Mouse (Mus musculus) limb, embryonic 11.5 days (tissue): ENCODE results near the gene Specc1. TPM values are rescaled to one million over a fixed set of nuclear protein-coding genes. Genes with fewer than 3 reads are reported as not detected.

ENCODE experiments used
- ATAC-seq: fragments of 200-750 bp; cut with Nextera tagmentation; 2 replicates; pipeline ENCODE4 v1.8.0; 2017; ENCODE audit warnings: low read depth; ENCODE audit not compliant: insufficient number of reproducible peaks, low FRiP score, low TSS enrichment
- DNase-seq: peaks from one replicate; pipeline ENCODE4 v3.0.0-alpha.2; 2015; ENCODE audit warnings: low spot score
- H3K27ac ChIP-seq: fragments of 300-500 bp; sonication (generic); replicated peaks from 2 replicates; pipeline ENCODE4 v1.5.1; 2014; ENCODE audit warnings: low read depth, mild to moderate bottlenecking, low read length
- H3K27me3 ChIP-seq: fragments of 300-500 bp; sonication (generic); 2 replicates; pipeline ENCODE4 v1.6.1; 2014; ENCODE audit warnings: mild to moderate bottlenecking, low read length, mixed read lengths; ENCODE audit not compliant: control insufficient read depth, insufficient read depth
- H3K36me3 ChIP-seq: fragments of 300-500 bp; sonication (generic); 2 replicates; pipeline ENCODE4 v1.6.1; 2014; ENCODE audit warnings: mild to moderate bottlenecking, low read length, moderate library complexity, mixed read lengths; ENCODE audit not compliant: control insufficient read depth, insufficient read depth
- H3K4me1 ChIP-seq: fragments of 300-500 bp; sonication (generic); 2 replicates; pipeline ENCODE4 v1.6.1; 2014; ENCODE audit warnings: low read length, mixed read lengths; ENCODE audit not compliant: control insufficient read depth, insufficient read depth
- H3K4me2 ChIP-seq: fragments of 300-500 bp; sonication (generic); 2 replicates; pipeline ENCODE4 v1.6.1; 2014; ENCODE audit warnings: low read depth, mild to moderate bottlenecking, moderate library complexity; ENCODE audit not compliant: severe bottlenecking
- H3K4me3 ChIP-seq: fragments of 300-500 bp; sonication (generic); 2 replicates; pipeline ENCODE4 v1.5.1; 2014; ENCODE audit warnings: low read depth, low read length
- H3K9ac ChIP-seq: fragments of 300-500 bp; sonication (generic); 2 replicates; pipeline ENCODE4 v1.6.1; 2014; ENCODE audit warnings: mild to moderate bottlenecking, low read length
- H3K9me3 ChIP-seq: fragments of 300-500 bp; sonication (generic); 2 replicates; pipeline ENCODE4 v1.6.1; 2016; ENCODE audit warnings: low read length; ENCODE audit not compliant: control insufficient read depth
- WGBS: fragments of 180-500 bp; shearing (Covaris S2); extraction: QIAGEN DNeasy Blood & Tissue Kit; methylation state at CpG from one replicate; pipeline ENCODE4 v1.1.7; 2014; 5-methylcytosine and 5-hydroxymethylcytosine counted together
- polyA plus RNA-seq: library from polyadenylated mRNA; unstranded; fragments of >200 nt; fragmentation: Nextera tagmentation; extraction: Ambion mirVana; gene quantifications from 2 replicates; pipeline ENCODE4 v1.2.1, GENCODE M21; 2014

Gene Specc1
- polyA plus RNA-seq, 1 experiment from 2014 or later = 17.8 TPM

DNA sequence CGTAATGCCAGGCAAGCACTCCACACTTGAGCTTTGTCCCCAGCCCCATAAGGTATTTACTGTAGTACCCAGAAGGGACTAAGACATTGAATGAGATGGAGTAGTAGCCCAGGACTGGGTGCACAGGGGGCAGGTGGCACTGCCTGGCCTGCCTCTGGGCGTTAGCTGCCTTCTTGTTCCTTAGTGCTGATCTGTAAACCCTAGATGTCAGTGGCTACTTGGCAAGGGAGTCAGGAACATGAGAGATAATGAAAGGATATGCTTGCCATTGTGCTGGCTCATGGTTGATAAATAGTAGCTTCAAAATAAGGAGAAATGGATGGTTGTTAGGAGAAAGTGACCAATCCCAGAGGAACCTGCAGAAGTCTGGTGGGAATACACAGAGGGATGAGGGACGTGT, 65.5 kb downstream of the Specc1 start:
- H3K4me1 ChIP-seq = no peaks in the 10 kb centered on the region
- no peaks in the 10 kb centered on the region for H3K36me3 ChIP-seq
- no peak overlapping the region for H3K9ac ChIP-seq

DNA sequence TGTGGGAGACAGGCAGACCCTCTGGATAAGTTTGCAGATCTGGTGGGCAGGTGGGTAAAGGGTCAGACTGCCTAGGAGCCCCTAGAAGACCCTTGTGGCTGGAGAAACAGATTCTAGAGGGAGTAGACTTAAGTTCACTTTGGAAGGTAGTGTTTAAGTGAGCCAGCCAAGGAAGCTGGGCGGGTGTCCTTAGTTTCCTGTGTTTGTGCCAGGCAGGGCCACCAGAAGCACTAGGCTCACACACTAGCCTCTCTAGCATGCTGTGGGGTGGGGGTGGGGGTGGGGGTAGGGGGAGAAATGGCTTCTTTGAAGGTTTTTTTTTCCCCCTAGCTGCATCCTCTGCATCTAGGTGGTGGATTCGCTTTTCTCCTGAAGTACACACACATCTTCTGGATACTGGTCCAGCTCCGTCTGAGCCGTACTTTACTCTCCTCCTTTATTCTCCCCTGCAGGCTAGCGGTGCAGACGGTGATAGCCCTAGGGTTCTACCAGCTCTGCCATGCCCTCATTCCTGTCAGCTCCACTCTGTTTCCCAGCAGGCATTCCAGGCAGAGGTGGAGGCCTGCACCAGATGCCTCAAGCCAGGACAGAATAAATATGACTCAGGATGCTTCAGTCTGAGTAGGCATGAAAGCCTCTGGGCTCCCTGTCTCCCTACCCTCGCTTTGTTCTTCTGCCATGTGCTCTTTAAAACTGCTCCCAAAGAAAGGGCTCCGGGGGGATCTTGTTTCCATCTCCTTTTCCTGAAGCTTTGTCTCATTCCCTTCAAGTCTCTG, 66.3 kb downstream of the Specc1 start:
- Histone ChIP-seq H3K4me1 (no peaks in the 10 kb centered on the region), H3K27me3 (no peaks in the 10 kb centered on the region), H3K4me2 (no peak overlapping the region), H3K9ac (no peak overlapping the region), H3K27ac (no peak overlapping the region), H3K36me3 (no peaks in the 10 kb centered on the region), H3K9me3 (no peaks in the 10 kb centered on the region), H3K4me3 (no peak overlapping the region)
- ATAC-seq (no peak), DNase-seq (no peak)
- 76% methylated on average over 8 of the region's 8 CpGs for WGBS

More for the DNA sequence above, 65.5 kb downstream of the Specc1 start:
- H3K27ac ChIP-seq = no peak overlapping the region
- WGBS = 88% methylated on average over 3 of the region's 3 CpGs
- no peak overlapping the region for H3K4me3 ChIP-seq
- DNase-seq (no peak), ATAC-seq (no peak)
- H3K9me3 ChIP-seq = no peaks in the 10 kb centered on the region
- no peaks in the 10 kb centered on the region for H3K27me3 ChIP-seq
- H3K4me2 ChIP-seq = no peak overlapping the region

DNA sequence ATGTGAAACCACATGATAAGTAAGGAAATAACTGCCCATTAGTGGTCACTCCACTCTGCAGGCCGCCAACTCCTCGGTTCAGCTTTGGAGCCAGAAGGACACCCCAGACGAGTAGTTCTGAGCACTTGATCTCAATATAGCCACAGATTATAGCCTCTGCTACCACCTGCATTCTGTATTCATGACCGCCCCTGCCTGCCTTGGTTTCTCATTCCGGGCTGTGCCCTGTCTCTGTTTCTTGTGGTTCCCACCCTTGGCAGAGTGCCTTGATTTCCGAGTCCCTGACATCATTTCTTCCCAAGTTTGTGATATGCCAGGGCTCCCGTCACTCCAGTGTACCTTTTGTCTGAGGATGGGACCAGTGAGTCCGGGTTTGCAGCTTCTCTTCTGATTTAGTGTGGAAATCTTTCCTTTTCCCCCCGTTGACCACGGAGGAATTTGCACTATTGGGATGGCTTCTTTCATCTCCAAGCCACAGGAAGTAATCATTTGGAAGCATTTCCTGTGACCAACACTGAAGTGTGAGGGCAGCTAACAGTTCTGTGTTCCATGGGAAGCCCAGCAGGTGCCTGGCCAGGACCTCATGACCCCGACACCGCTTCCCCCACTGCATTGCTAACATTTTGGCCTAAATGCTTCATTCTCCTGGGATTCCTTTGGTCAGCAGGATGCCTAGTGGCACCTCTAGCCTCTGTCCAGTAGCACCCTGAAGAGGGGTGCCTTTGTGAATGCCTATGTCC, 67.1 kb downstream of the Specc1 start:
- H3K4me2 ChIP-seq = no peak overlapping the region
- H3K27ac ChIP-seq = no peak overlapping the region
- no peak for ATAC-seq
- H3K27me3 ChIP-seq = no peaks in the 10 kb centered on the region
- no peaks in the 10 kb centered on the region for H3K9me3 ChIP-seq
- H3K36me3 ChIP-seq = no peaks in the 10 kb centered on the region
- H3K9ac ChIP-seq = no peak overlapping the region
- no peaks in the 10 kb centered on the region for H3K4me1 ChIP-seq
- H3K4me3 ChIP-seq = no peak overlapping the region
- no peak for DNase-seq
- 81% methylated on average over 12 of the region's 12 CpGs for WGBS

DNA sequence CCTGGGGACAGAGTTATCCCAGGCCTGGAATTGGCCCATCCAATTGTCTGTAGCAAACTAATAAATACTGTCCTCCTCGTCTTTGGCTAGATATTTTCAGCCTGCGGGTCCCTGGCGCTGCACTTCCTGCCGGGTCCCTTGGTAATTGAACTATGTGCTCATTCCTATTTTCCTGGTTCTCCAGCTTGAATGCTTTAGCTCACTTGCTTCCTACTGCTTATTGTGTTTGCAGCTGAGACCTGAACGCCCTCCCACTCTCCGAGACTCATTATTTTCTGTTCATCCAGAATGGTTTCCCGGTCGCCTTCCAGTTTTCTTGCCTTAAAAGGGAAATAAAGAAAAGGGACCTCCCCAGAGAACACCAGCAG, 67.7 kb downstream of the Specc1 start:
- Histone ChIP-seq H3K36me3 (no peaks in the 10 kb centered on the region), H3K27ac (no peak overlapping the region), H3K4me1 (no peaks in the 10 kb centered on the region), H3K9me3 (no peaks in the 10 kb centered on the region), H3K9ac (no peak overlapping the region), H3K4me3 (no peak overlapping the region), H3K4me2 (no peak overlapping the region), H3K27me3 (no peaks in the 10 kb centered on the region)
- ATAC-seq = no peak
- no peak for DNase-seq
- 74% methylated on average over 8 of the region's 8 CpGs for WGBS

DNA sequence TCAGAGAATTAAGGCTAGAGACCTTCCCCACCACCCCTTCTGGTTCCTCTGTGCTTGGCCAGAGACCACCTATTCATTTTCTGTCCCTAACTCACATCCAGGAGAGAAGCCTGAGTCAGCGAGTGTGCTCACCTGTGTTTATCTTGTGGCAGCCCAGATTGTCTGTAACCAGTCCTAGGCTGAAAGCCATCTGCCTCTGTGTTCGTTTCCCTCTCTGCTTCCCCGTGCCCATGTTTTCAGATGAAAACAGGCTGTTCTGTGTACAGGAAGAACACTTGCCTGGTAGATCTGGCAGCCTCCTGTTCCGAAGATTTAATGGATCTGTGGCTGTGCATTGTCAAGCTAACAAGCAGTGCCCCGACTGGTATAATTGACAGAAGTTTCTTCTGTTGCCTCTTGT, 68.4 kb downstream of the Specc1 start:
- no peaks in the 10 kb centered on the region for H3K9me3 ChIP-seq
- 65% methylated on average over 5 of the region's 5 CpGs for WGBS
- no peaks in the 10 kb centered on the region for H3K27me3 ChIP-seq
- no peak overlapping the region for H3K4me2 ChIP-seq
- no peak overlapping the region for H3K27ac ChIP-seq
- H3K4me3 ChIP-seq = no peak overlapping the region
- ATAC-seq (no peak), DNase-seq (no peak)
- H3K9ac ChIP-seq = no peak overlapping the region
- H3K36me3 ChIP-seq = no peaks in the 10 kb centered on the region
- H3K4me1 ChIP-seq = no peaks in the 10 kb centered on the region

DNA sequence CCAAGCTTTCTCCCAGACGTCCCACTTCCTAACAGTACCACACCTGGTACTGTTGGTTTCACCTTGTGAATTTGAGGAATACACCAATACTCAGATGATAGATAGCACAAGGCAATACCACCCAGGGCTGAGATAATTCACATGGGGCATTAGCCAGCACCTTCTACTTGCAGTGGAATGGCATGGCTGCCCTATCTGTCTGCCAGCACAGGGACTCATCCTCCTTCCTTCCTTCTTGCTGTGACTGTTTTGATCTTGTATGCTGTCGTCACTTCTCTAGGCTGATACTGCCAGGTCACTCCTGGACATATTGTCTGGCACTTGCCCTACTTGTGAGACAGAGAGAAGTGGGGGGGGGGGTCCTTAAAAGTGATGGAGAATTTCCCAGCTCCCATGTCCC, 69.2 kb downstream of the Specc1 start:
- Histone ChIP-seq H3K9me3 (no peaks in the 10 kb centered on the region), H3K27ac (no peak overlapping the region), H3K4me2 (no peak overlapping the region), H3K4me1 (no peaks in the 10 kb centered on the region), H3K4me3 (no peak overlapping the region), H3K9ac (no peak overlapping the region), H3K36me3 (no peaks in the 10 kb centered on the region), H3K27me3 (no peaks in the 10 kb centered on the region)
- 84% methylated on average over 2 of the region's 2 CpGs for WGBS
- ATAC-seq (no peak), DNase-seq (no peak)

DNA sequence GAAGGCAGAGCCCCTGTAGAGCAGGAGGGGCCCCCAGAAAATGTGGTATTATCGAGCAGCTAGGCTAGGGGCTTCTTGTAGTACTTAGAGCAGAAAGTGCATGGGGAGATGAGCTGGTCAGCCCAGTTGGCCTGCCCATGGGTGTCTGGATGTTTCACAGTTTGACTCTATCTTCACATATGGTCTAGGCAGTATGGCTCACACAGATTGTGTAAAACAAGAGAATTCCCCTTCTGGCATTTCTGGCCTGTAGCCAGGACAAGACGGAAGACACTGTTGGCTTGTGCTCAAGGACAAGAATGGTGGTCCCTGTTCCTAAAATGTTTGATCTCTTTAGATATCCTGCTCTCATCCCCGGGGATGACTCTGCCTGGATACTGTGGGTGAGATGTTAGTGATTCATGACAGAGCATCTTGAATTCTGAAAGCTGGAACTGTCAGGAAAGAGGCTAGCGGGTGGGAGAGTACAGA, 69.8 kb downstream of the Specc1 start:
- no peaks in the 10 kb centered on the region for H3K4me1 ChIP-seq
- H3K9ac ChIP-seq = no peak overlapping the region
- DNase-seq = no peak
- no peak overlapping the region for H3K4me2 ChIP-seq
- H3K9me3 ChIP-seq = no peaks in the 10 kb centered on the region
- WGBS = 82% methylated on average over 4 of the region's 4 CpGs
- no peak for ATAC-seq
- H3K27ac ChIP-seq = no peak overlapping the region
- H3K4me3 ChIP-seq = no peak overlapping the region
- no peaks in the 10 kb centered on the region for H3K27me3 ChIP-seq
- no peaks in the 10 kb centered on the region for H3K36me3 ChIP-seq

DNA sequence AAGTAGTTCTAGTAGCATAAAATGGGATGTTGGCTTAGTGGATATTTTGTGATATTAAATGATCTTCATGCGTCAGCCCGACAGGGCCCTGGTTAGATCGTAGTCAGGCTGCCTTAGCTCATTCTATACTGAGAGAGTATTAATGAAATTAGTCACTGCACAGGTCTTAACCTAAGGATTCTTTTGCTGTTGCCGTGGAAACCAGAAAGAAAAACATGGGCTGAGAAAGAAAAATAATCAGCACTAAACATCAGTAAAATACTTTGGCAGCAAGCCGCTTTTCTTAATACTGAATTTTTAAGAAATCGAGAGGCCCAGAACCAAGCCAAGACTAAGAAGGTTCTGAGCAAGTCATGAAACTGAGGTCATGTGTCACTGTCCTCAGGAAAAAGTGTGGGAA, 70.7 kb downstream of the Specc1 start:
- Histone ChIP-seq H3K27me3 (no peaks in the 10 kb centered on the region), H3K4me3 (no peak overlapping the region), H3K9ac (no peak overlapping the region), H3K4me1 (no peaks in the 10 kb centered on the region), H3K36me3 (no peaks in the 10 kb centered on the region), H3K4me2 (no peak overlapping the region), H3K27ac (no peak overlapping the region), H3K9me3 (no peaks in the 10 kb centered on the region)
- ATAC-seq = no peak
- no peak for DNase-seq
- WGBS = 96% methylated on average over 6 of the region's 6 CpGs
